Mouse (Mus musculus) testis, adult 2 months (tissue): ENCODE results near the gene Ddx25. TPM values are rescaled to one million over a fixed set of nuclear protein-coding genes. Genes with fewer than 3 reads are reported as not detected.

Experiments used
- H3K27ac ChIP-seq: fragments of 200-500 bp; 2 replicates; pipeline ENCODE4 v1.5.1; 2012; ENCODE audit warnings: low read depth, low read length; ENCODE audit not compliant: control insufficient read depth, insufficient read depth
- H3K27me3 ChIP-seq: fragments of 200-500 bp; 2 replicates; pipeline ENCODE4 v1.6.1; 2012; ENCODE audit warnings: mild to moderate bottlenecking, low read length, moderate library complexity; ENCODE audit not compliant: control insufficient read depth, insufficient read depth
- H3K36me3 ChIP-seq: fragments of 200-500 bp; 2 replicates; pipeline ENCODE4 v1.6.1; 2012; ENCODE audit warnings: mild to moderate bottlenecking, low read length; ENCODE audit not compliant: control insufficient read depth, insufficient read depth
- H3K4me1 ChIP-seq: fragments of 200-500 bp; 2 replicates; pipeline ENCODE4 v1.6.1; 2012; ENCODE audit warnings: low read length; ENCODE audit not compliant: control insufficient read depth, insufficient read depth
- H3K4me3 ChIP-seq: fragments of 200-500 bp; 2 replicates; pipeline ENCODE4 v1.5.1; 2012; ENCODE audit warnings: low read depth, mild to moderate bottlenecking, low read length, moderate library complexity, mixed read lengths; ENCODE audit not compliant: control insufficient read depth
- CTCF ChIP-seq: fragments of 200-500 bp; IDR thresholded peaks from 2 replicates; pipeline ENCODE4 v1.5.1; 2012; ENCODE audit warnings: low read depth, mild to moderate bottlenecking, inconsistent platforms, low read length, moderate library complexity; ENCODE audit not compliant: control insufficient read depth, insufficient read depth, insufficient replicate concordance
- POLR2A ChIP-seq: fragments of 200-500 bp; IDR thresholded peaks from 2 replicates; pipeline ENCODE4 v1.6.1; 2012; ENCODE audit warnings: low read depth, mild to moderate bottlenecking, inconsistent platforms, low read length, moderate library complexity; ENCODE audit not compliant: control insufficient read depth
- polyA plus RNA-seq: library from polyadenylated mRNA; depleted of rRNA; stranded (reverse); fragments of >200 nt; gene quantifications from 2 replicates; pipeline ENCODE4 v1.2.3, GENCODE M21; 2012; rRNA removed

The Ddx25 gene
- polyA plus RNA-seq, 1 experiment, result 71.2 TPM

GRCm38 (mm10) chr9:35488496-35488895 lies 69.8 kb downstream of the Ddx25 start:
- no peaks in the 10 kb centered on the region for H3K36me3 ChIP-seq
- TF ChIP-seq CTCF (no peak), POLR2A (no peak)

More at GRCm38 (mm10) chr9:35488496-35488895, 69.8 kb downstream of the Ddx25 start:
- no peak overlapping the region for H3K27ac ChIP-seq
- no peaks in the 10 kb centered on the region for H3K27me3 ChIP-seq
- H3K4me1 ChIP-seq, result no peaks in the 10 kb centered on the region
- H3K4me3 ChIP-seq, result no peak overlapping the region

Other genes starting within 250 kb of the Ddx25 start
- gene Cdon, start 137.4 kb downstream of the Ddx25 start, polyA plus RNA-seq, result 1.8 and 2.0 TPM in 2 replicates
- not detected in 2 replicates for gene Gm1113, start 40.3 kb downstream of the Ddx25 start, polyA plus RNA-seq
- 2.8 and 3.5 TPM in 2 replicates for gene Pus3, start 67 bp upstream of the Ddx25 start, polyA plus RNA-seq
- 1.1 and 2.3 TPM in 2 replicates for gene Pate2, start 11.8 kb upstream of the Ddx25 start, polyA plus RNA-seq
- gene Hyls1, start 11.9 kb upstream of the Ddx25 start, polyA plus RNA-seq, result 39.7 and 41.8 TPM in 2 replicates
- 0.10 TPM in 1 of 2 replicates, not detected in the other for gene Pate4, start 53.4 kb upstream of the Ddx25 start, polyA plus RNA-seq
- 0.54 TPM in 1 of 2 replicates, not detected in the other for gene Pate3, start 89.7 kb upstream of the Ddx25 start, polyA plus RNA-seq
- 3.4 TPM in 1 of 2 replicates, not detected in the other for gene Pate1, start 128.9 kb upstream of the Ddx25 start, polyA plus RNA-seq
- not detected in 2 replicates for gene Gm17677, start 182.5 kb upstream of the Ddx25 start, polyA plus RNA-seq
- gene Gm17727, start 219.6 kb upstream of the Ddx25 start, polyA plus RNA-seq, result not detected in 2 replicates
- gene Gm27235, start 231.6 kb upstream of the Ddx25 start, polyA plus RNA-seq, result 0.38 and 0.67 TPM in 2 replicates
- gene D730048I06Rik, start 231.6 kb upstream of the Ddx25 start, polyA plus RNA-seq, result 0.27 and 2.9 TPM in 2 replicates